Mouse (Mus musculus) adrenal gland, postnatal 36 days (tissue): Measurements from ENCODE around the gene Ctla2b. TPM values are rescaled to one million over a fixed set of nuclear protein-coding genes. Genes with fewer than 3 reads are reported as not detected.
"Not testable (repeated sequence)": the region's sequence is repeated elsewhere in the genome, so short reads cannot be mapped to it uniquely, and the experiment has no call there.

Experiments
- DNase-seq, 2 experiments: peaks; one replicate each; pipeline ENCODE4 v3.0.0; 2021; ENCODE audit warnings: mixed read lengths in 1 of 2
- long read RNA-seq, 2 experiments: library from polyadenylated mRNA; stranded (forward); transcript quantifications; one replicate each; pipeline ENCODE4 v2.0.0; 2021; ENCODE audit warnings: borderline sequencing depth in 2 of 2
- total RNA-seq, 2 experiments: library from RNA; stranded (reverse); gene quantifications; 2 replicates each; pipeline ENCODE4 v1.2.3; 2021

The Ctla2b gene
- 1 to 10 TPM; 2.7 to 5.4 TPM for total RNA-seq
- long read RNA-seq, experiment 1, partial matches to known transcripts, result 0 of 1 reads
- long read RNA-seq, experiment 1, other reads (novel, unspliced or antisense), result 0 of 1 reads
- long read RNA-seq, experiment 2, partial matches to known transcripts, result 0 of 1 reads
- long read RNA-seq, experiment 2, other reads (novel, unspliced or antisense), result 0 of 1 reads

GRCm38 (mm10) chr13:60897328-60897727 is at the start of gene Ctla2b:
Gene Ctla2b (minus strand): TSS chr13:60897447.
- peak; percentile 50 to 56 for DNase-seq

- DNase-seq, result not testable (repeated sequence)
These were observed 44.6 kb upstream of the Ctla2b start, which contains the start of gene Tpbpa for GRCm38 (mm10) chr13:60941884-60942283. Gene Tpbpa (minus strand): TSS chr13:60941984.

- peak; percentile 22 to 49 for DNase-seq
These were observed 39.3 kb upstream of the Ctla2b start, which contains the start of the genes Gm49391 and Ctla2a for GRCm38 (mm10) chr13:60936500-60936901. Gene Gm49391 (minus strand): TSS chr13:60936571. Gene Ctla2a (minus strand): TSS chr13:60936625.

- DNase-seq, result not testable (repeated sequence)
These were observed 38.2 kb upstream of the Ctla2b start, which contains the start of gene Gm49393 for GRCm38 (mm10) chr13:60935490-60935889. Gene Gm49393 (minus strand): TSS chr13:60935590.

- DNase-seq, result not testable (repeated sequence)
These were observed 7.5 kb upstream of the Ctla2b start, which contains the start of gene Tpbpb for GRCm38 (mm10) chr13:60904780-60905179. Gene Tpbpb (minus strand): TSS chr13:60904880.

- not testable (repeated sequence) for DNase-seq
These were observed 453 bp downstream of the Ctla2b start, which contains the start of gene Gm49392 for GRCm38 (mm10) chr13:60896794-60897193. Gene Gm49392 (minus strand): TSS chr13:60896894.

- no peak for DNase-seq
These were observed 1.7 kb downstream of the Ctla2b start for GRCm38 (mm10) chr13:60895406-60896160.

- DNase-seq, result no peak
These were observed 4.9 kb downstream of the Ctla2b start for GRCm38 (mm10) chr13:60892301-60892700.

GRCm38 (mm10) chr13:60864281-60864680 is 33.0 kb downstream of the Ctla2b start, which contains the start of gene 4930486L24Rik:
Gene 4930486L24Rik (minus strand): TSS chr13:60864475.
- peak; percentile 38 to 56 for DNase-seq

- no peak for DNase-seq
These were observed 48.8 kb downstream of the Ctla2b start for GRCm38 (mm10) chr13:60848241-60849120.

Other genes with a start within 250 kb of the Ctla2b start
- not detected for gene BC051665, start 111.1 kb downstream of the Ctla2b start, total RNA-seq
- not detected for gene Ctsll3, start 94.6 kb downstream of the Ctla2b start, total RNA-seq
- 100 to 1,000 TPM in 1 of 2 experiments, under 1 TPM in 1; 0.50 to 108 TPM for gene 4930486L24Rik, start 33.0 kb downstream of the Ctla2b start, total RNA-seq
- gene Gm49392, start 553 bp downstream of the Ctla2b start, total RNA-seq, result under 1 TPM; 0.36 to 0.99 TPM
- gene Tpbpb, start 7.4 kb upstream of the Ctla2b start, total RNA-seq, result not detected
- gene Gm49393, start 38.1 kb upstream of the Ctla2b start, total RNA-seq, result not detected
- gene Gm49391, start 39.1 kb upstream of the Ctla2b start, total RNA-seq, result 1 to 10 TPM in 1 of 2 experiments, under 1 TPM in 1; 0.59 to 2.7 TPM
- 10 to 100 TPM; 30.3 to 51.8 TPM for gene Ctla2a, start 39.2 kb upstream of the Ctla2b start, total RNA-seq
- gene Tpbpa, start 44.5 kb upstream of the Ctla2b start, total RNA-seq, result not detected
- not detected for gene Ctsj, start 108.5 kb upstream of the Ctla2b start, total RNA-seq
- not detected for gene Ctsq, start 143.2 kb upstream of the Ctla2b start, total RNA-seq